Mouse (Mus musculus) liver, embryonic 14.5 days (tissue): ENCODE measurements around the gene Rep15.

Source experiments
- CTCF ChIP-seq: IDR thresholded peaks from 2 replicates; pipeline ENCODE4 v1.5.1; 2016; ENCODE audit warnings: antibody characterized with exemption, low read depth, control low read depth
- EP300 ChIP-seq: IDR thresholded peaks from 2 replicates; pipeline ENCODE4 v1.6.1; 2016; ENCODE audit warnings: antibody characterized with exemption, low read depth

DNA sequence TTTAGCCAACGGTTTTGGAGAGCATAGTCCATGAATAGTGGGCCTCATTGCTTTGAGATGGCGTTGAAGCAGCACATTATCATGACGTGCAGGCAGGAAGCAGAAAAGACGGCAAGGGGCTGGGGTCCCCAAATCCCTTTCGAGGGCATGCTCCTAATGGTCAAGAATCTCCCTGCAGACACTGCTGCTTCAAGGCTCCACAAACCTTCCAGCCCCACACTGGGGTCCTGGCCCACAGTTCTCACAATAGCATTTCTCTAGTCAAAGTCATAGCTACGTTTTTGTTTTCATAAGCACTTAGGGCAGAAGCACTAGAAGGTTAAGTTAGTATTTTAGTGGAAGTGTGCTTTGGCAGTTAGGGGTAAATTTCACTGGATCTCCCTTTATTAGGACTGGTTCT, 36.5 kb upstream of the Rep15 start:
- TF ChIP-seq CTCF (no peak), EP300 (no peak)
